Mouse (Mus musculus) colon, adult 2 months (tissue): Measurements from ENCODE around the gene Serpina1f. TPM values are rescaled to one million over a fixed set of nuclear protein-coding genes. Genes with fewer than 3 reads are reported as not detected.

Experiments
- polyA plus RNA-seq: library from polyadenylated mRNA; depleted of rRNA; stranded (reverse); fragments of >200 nt; gene quantifications from 2 replicates; pipeline ENCODE4 v1.2.3, GENCODE M21; 2012; rRNA removed

The Serpina1f gene
- not detected in 2 replicates for polyA plus RNA-seq

GRCm38 (mm10) chr12:103695429-103695828, at the start of gene Serpina1f:
Serpina1f (minus strand) TSS chr12:103695529.

GRCm38 (mm10) chr12:103676039-103676438, 19.3 kb downstream of the Serpina1f start, which contains the start of gene Serpina16:
Serpina16 (minus strand) TSS chr12:103676139.

GRCm38 (mm10) chr12:103656848-103657626, 38.3 kb downstream of the Serpina1f start, which contains the start of gene Serpina6:
Serpina6 (minus strand) TSS chr12:103657212.

Other genes starting within 250 kb of the Serpina1f start
- gene Ifi27l2b, start 238.3 kb downstream of the Serpina1f start, polyA plus RNA-seq = 123 and 151 TPM in 2 replicates
- 0.09 and 0.19 TPM in 2 replicates for gene Ppp4r4, start 163.2 kb downstream of the Serpina1f start, polyA plus RNA-seq
- gene Serpina10, start 64.1 kb downstream of the Serpina1f start, polyA plus RNA-seq = 0.07 and 0.13 TPM in 2 replicates
- not detected in 2 replicates for gene Serpina6, start 38.3 kb downstream of the Serpina1f start, polyA plus RNA-seq
- gene Serpina16, start 19.4 kb downstream of the Serpina1f start, polyA plus RNA-seq = not detected in 2 replicates
- 0.23 TPM in 2 replicates for gene Serpina1d, start 78.1 kb upstream of the Serpina1f start, polyA plus RNA-seq
- 0.48 and 0.62 TPM in 2 replicates for gene Serpina1b, start 134.8 kb upstream of the Serpina1f start, polyA plus RNA-seq
- gene Serpina1a, start 168.0 kb upstream of the Serpina1f start, polyA plus RNA-seq = 0.31 TPM in 1 of 2 replicates, not detected in the other
- gene Serpina1c, start 209.4 kb upstream of the Serpina1f start, polyA plus RNA-seq = 0.21 and 0.30 TPM in 2 replicates